In the genomic region with DNA sequence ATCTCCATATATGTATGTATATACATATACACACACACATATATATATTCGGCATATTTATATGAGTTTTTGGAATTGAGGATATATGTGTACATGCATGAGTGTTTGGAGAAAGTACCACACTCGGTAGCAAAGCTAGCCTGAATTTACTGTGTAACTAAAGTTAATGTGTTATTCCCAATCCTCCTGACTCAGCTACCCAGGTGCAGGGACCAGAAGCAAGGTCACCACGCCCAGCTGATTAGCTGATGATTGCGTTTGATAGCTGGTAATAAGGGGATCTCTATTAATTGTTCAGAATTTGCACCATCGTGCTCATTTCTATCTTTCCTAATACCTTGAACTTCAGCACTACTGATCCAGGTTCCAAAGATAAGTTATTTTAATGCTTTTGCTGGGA, we compare ENCODE assay signal across 18 mouse cellular contexts. TPM values are rescaled to one million over a fixed set of nuclear protein-coding genes. Genes with fewer than 3 reads are reported as not detected.
DNase-seq lines count a peak whose midpoint lies in the region; ATAC-seq and TF ChIP-seq lines count a peak whose summit lies in the region.
"Had no signal": no experiment of that assay in that cellular context is flagged by ENCODE, and none has a peak within 500 bp of the region (broad histone marks: within the 10 kb centered on the region; RNA-seq: fewer than 3 reads in every experiment).

No protein-coding gene starts in this region.

- peaks cover 11% of the 10 kb centered on the region for H3K36me3 ChIP-seq in forebrain, embryonic 10.5 days (replicated peaks)
- H3K36me3 ChIP-seq in forebrain, postnatal 0 days (ENCODE audit: insufficient read depth), result peaks cover 3% of the 10 kb centered on the region; the same call in 1 of the 2 replicates
- peaks cover 20% of the 10 kb centered on the region for H3K36me3 ChIP-seq in E14TG2a.4 (ENCODE audit: insufficient read depth, low read length)
- no peaks in the 10 kb centered on the region for H3K36me3 ChIP-seq in intestine, postnatal 0 days (ENCODE audit: control insufficient read depth, insufficient read depth)
- H3K36me3 ChIP-seq in heart, embryonic 11.5 days (ENCODE audit: control insufficient read depth, insufficient read depth, low read length), result no peaks in the 10 kb centered on the region
- H3K36me3 ChIP-seq: embryonic facial prominence, embryonic 13.5 days had no signal

- no peak overlapping the region for H3K9ac ChIP-seq in forebrain, postnatal 0 days
- H3K9ac ChIP-seq in intestine, postnatal 0 days (ENCODE audit: low read depth, low read length), result no peak overlapping the region
- H3K9ac ChIP-seq in heart, embryonic 11.5 days (ENCODE audit: low read depth, low read length), result no peak overlapping the region
- H3K9ac ChIP-seq: lung, embryonic 14.5 days; midbrain, embryonic 13.5 days had no signal

- H3K4me2 ChIP-seq in forebrain, postnatal 0 days (ENCODE audit: low read depth), result no peak overlapping the region
- peak overlapping the region; percentile 68 for H3K4me2 ChIP-seq in intestine, postnatal 0 days (replicated peaks; ENCODE audit: low read depth)
- no peak overlapping the region for H3K4me2 ChIP-seq in heart, embryonic 11.5 days

- TF ChIP-seq CTCF in forebrain, postnatal 0 days (IDR thresholded peaks at IDR 0.05; ENCODE audit: low read depth), result no peak
- no peak for TF ChIP-seq CTCF in E14TG2a.4 (conservative IDR thresholded peaks at IDR 0.05; ENCODE audit: low read length)
- TF ChIP-seq CTCF in intestine, postnatal 0 days (IDR thresholded peaks at IDR 0.05; ENCODE audit: low read depth), result no peak

- WGBS in forebrain, embryonic 10.5 days, result 96% methylated on average over 5 of the region's 5 CpGs
- 90% methylated on average over 5 of the region's 5 CpGs for WGBS in forebrain, postnatal 0 days
- WGBS in intestine, postnatal 0 days, result 40% methylated on average over 5 of the region's 5 CpGs
- WGBS in heart, embryonic 11.5 days (ENCODE audit: insufficient replicate concordance), result 83% methylated on average over 5 of the region's 5 CpGs

- 0 out of 2 replicates have a peak overlapping the region, but pooled peaks have one; percentile 70 for H3K4me3 ChIP-seq in forebrain, embryonic 10.5 days
- no peak overlapping the region for H3K4me3 ChIP-seq in forebrain, postnatal 0 days (ENCODE audit: low read depth, low read length)
- H3K4me3 ChIP-seq in E14TG2a.4 (replicated peaks; ENCODE audit: low read length), result 0 out of 2 replicates have a peak overlapping the region, but pooled peaks have one; percentile 88
- peak overlapping the region; percentile 56; the same call in 1 of the 2 replicates for H3K4me3 ChIP-seq in intestine, postnatal 0 days (ENCODE audit: low read depth, low read length)
- no peak overlapping the region for H3K4me3 ChIP-seq in heart, embryonic 11.5 days (ENCODE audit: low read depth, low read length)

- ATAC-seq in forebrain, postnatal 0 days, result no peak
- peak; percentile 9; the same call in 1 of the 2 replicates for ATAC-seq in intestine, postnatal 0 days
- ATAC-seq in heart, embryonic 11.5 days (replicated peaks; ENCODE audit: insufficient number of reproducible peaks, low FRiP score, low TSS enrichment), result no peak
- ATAC-seq: CD4-positive, CD25-positive, alpha-beta regulatory T cell, adult 4 months; midbrain, embryonic 13.5 days had no signal

- H3K4me1 ChIP-seq in forebrain, embryonic 10.5 days, result peaks cover 64% of the 10 kb centered on the region
- H3K4me1 ChIP-seq in forebrain, postnatal 0 days (ENCODE audit: insufficient read depth), result peaks cover 15% of the 10 kb centered on the region; the same call in 1 of the 2 replicates
- peaks cover 62% of the 10 kb centered on the region for H3K4me1 ChIP-seq in E14TG2a.4 (replicated peaks; ENCODE audit: low read depth, low read length)
- H3K4me1 ChIP-seq in intestine, postnatal 0 days (replicated peaks; ENCODE audit: control insufficient read depth, insufficient read depth, low read length), result no peaks in the 10 kb centered on the region; the same call in 1 of the 2 replicates
- peaks cover 18% of the 10 kb centered on the region for H3K4me1 ChIP-seq in heart, embryonic 11.5 days (ENCODE audit: control insufficient read depth, insufficient read depth, low read length)

- H3K9me3 ChIP-seq in forebrain, embryonic 10.5 days, result no peaks in the 10 kb centered on the region
- no peaks in the 10 kb centered on the region for H3K9me3 ChIP-seq in forebrain, postnatal 0 days (ENCODE audit: low read length)
- no peaks in the 10 kb centered on the region for H3K9me3 ChIP-seq in E14TG2a.4 (ENCODE audit: low read length)
- H3K9me3 ChIP-seq in intestine, postnatal 0 days (ENCODE audit: control insufficient read depth), result no peaks in the 10 kb centered on the region
- no peaks in the 10 kb centered on the region for H3K9me3 ChIP-seq in heart, embryonic 11.5 days (replicated peaks; ENCODE audit: control insufficient read depth, low read length)
- H3K9me3 ChIP-seq: embryonic facial prominence, embryonic 13.5 days; midbrain, embryonic 13.5 days had no signal

- no peak overlapping the region for H3K27ac ChIP-seq in forebrain, embryonic 10.5 days
- no peak overlapping the region for H3K27ac ChIP-seq in forebrain, postnatal 0 days (ENCODE audit: low read depth, low read length)
- H3K27ac ChIP-seq in intestine, postnatal 0 days (ENCODE audit: low read depth, low read length), result no peak overlapping the region
- no peak overlapping the region for H3K27ac ChIP-seq in heart, embryonic 11.5 days (ENCODE audit: low read depth, low read length)
- H3K27ac ChIP-seq: embryonic facial prominence, embryonic 13.5 days; hindbrain, embryonic 14.5 days; macrophage; midbrain, embryonic 13.5 days had no signal

- DNase-seq in forebrain, embryonic 10.5 days (ENCODE audit: extremely low spot score, low spot score), result no peak
- no peak for DNase-seq in forebrain, postnatal 0 days
- DNase-seq in kidney, adult 8-10 months, result peak; percentile 33 to 52
- no peak for DNase-seq in kidney, postnatal 10 days
- no peak for DNase-seq in yolk sac, embryonic 10.5 days (ENCODE audit: low spot score)
- DNase-seq: gastrocnemius, postnatal 10 days; layer of hippocampus, postnatal 36 days; liver; lung, embryonic 14.5 days; spleen, adult 18-20 months had no signal

- H3K27me3 ChIP-seq in forebrain, embryonic 10.5 days (ENCODE audit: poor library complexity, severe bottlenecking), result no peaks in the 10 kb centered on the region
- H3K27me3 ChIP-seq in forebrain, postnatal 0 days (ENCODE audit: insufficient read depth, low read length), result no peaks in the 10 kb centered on the region
- H3K27me3 ChIP-seq in E14TG2a.4 (ENCODE audit: insufficient read depth, low read length), result no peaks in the 10 kb centered on the region
- H3K27me3 ChIP-seq in intestine, postnatal 0 days (replicated peaks; ENCODE audit: control insufficient read depth, insufficient read depth, low read length), result no peaks in the 10 kb centered on the region
- H3K27me3 ChIP-seq in heart, embryonic 11.5 days (ENCODE audit: control insufficient read depth, insufficient read depth, low read length), result no peaks in the 10 kb centered on the region
- H3K27me3 ChIP-seq: embryonic facial prominence, embryonic 13.5 days; midbrain, embryonic 13.5 days had no signal

RNA-seq across cellular contexts. Expression of a gene that starts 1.7 kb away (rescaled TPM):
- 33.6 and 36.2 TPM in 2 replicates for polyA plus RNA-seq in forebrain, embryonic 10.5 days (2016; fragmentation: Nextera tagmentation; extraction: Ambion mirVana)
- total RNA-seq in forebrain, postnatal 0 days (2014; rRNA removed), result 72.6 and 75.0 TPM in 2 replicates
- polyA plus RNA-seq in forebrain, postnatal 0 days (2015; fragmentation: Nextera tagmentation; extraction: Ambion mirVana), result 38.2 and 48.4 TPM in 2 replicates
- polyA plus RNA-seq in intestine, postnatal 0 days (2015; fragmentation: Nextera tagmentation; extraction: Ambion mirVana), result 302 and 311 TPM in 2 replicates
- 27.0 and 27.5 TPM in 2 replicates for polyA plus RNA-seq in heart, embryonic 11.5 days (2014; fragmentation: Nextera tagmentation; extraction: Ambion mirVana)

RNA-seq across cellular contexts. Expression of a gene that starts 4.5 kb away (rescaled TPM):
- 27.7 and 30.6 TPM in 2 replicates for polyA plus RNA-seq in forebrain, embryonic 10.5 days (2016; fragmentation: Nextera tagmentation; extraction: Ambion mirVana)
- 36.9 and 38.1 TPM in 2 replicates for total RNA-seq in forebrain, postnatal 0 days (2014; rRNA removed)
- polyA plus RNA-seq in forebrain, postnatal 0 days (2015; fragmentation: Nextera tagmentation; extraction: Ambion mirVana), result 9.8 and 15.2 TPM in 2 replicates
- 64.1 and 64.9 TPM in 2 replicates for polyA plus RNA-seq in intestine, postnatal 0 days (2015; fragmentation: Nextera tagmentation; extraction: Ambion mirVana)
- polyA plus RNA-seq in heart, embryonic 11.5 days (2014; fragmentation: Nextera tagmentation; extraction: Ambion mirVana), result 34.9 and 44.0 TPM in 2 replicates

RNA-seq across cellular contexts. Expression of a gene that starts 29.2 kb away (rescaled TPM):
- polyA plus RNA-seq in forebrain, embryonic 10.5 days (2016; fragmentation: Nextera tagmentation; extraction: Ambion mirVana), result 165 and 166 TPM in 2 replicates
- 94.9 and 114 TPM in 2 replicates for total RNA-seq in forebrain, postnatal 0 days (2014; rRNA removed)
- polyA plus RNA-seq in forebrain, postnatal 0 days (2015; fragmentation: Nextera tagmentation; extraction: Ambion mirVana), result 109 and 121 TPM in 2 replicates
- 43.2 and 48.1 TPM in 2 replicates for polyA plus RNA-seq in intestine, postnatal 0 days (2015; fragmentation: Nextera tagmentation; extraction: Ambion mirVana)
- 111 and 122 TPM in 2 replicates for polyA plus RNA-seq in heart, embryonic 11.5 days (2014; fragmentation: Nextera tagmentation; extraction: Ambion mirVana)

Comparison
In these comparisons a context has a peak if more than half of its experiments do, and no peak if none do; other contexts are left out.
1. DNase-seq: peak in kidney, adult 8-10 months (2 of 2); none in forebrain, embryonic 10.5 days (single experiment), forebrain, postnatal 0 days (single experiment), kidney, postnatal 10 days (single experiment) and yolk sac, embryonic 10.5 days (single experiment).
2. H3K4me3 ChIP-seq: peak in forebrain, embryonic 10.5 days (single experiment), E14TG2a.4 (single experiment) and intestine, postnatal 0 days (single experiment); none in forebrain, postnatal 0 days (single experiment) and heart, embryonic 11.5 days (single experiment).